Mouse (Mus musculus): ENCODE data around the gene Ccdc122. TPM values are rescaled to one million over a fixed set of nuclear protein-coding genes. Genes with fewer than 3 reads are reported as not detected.
"Not testable (repeated sequence)": the region's sequence is repeated elsewhere in the genome, so short reads cannot be mapped to it uniquely, and the experiment has no call there.

Ccdc122 gene
- total and polyA plus RNA-seq, 2 experiments from 2014 or later: 1.6 to 2.0 TPM

- no peak for TF ChIP-seq CTCF (IDR thresholded peaks at IDR 0.05)
- Histone ChIP-seq H3K4me3 (ENCODE audit: low read depth, low read length) (no peak overlapping the region), H3K4me1 (ENCODE audit: insufficient read depth, low read length) (no peaks in the 10 kb centered on the region), H3K27me3 (ENCODE audit: insufficient read depth, low read length) (no peaks in the 10 kb centered on the region), H3K9me3 (ENCODE audit: low read length) (no peaks in the 10 kb centered on the region), H3K27ac (ENCODE audit: low read depth, low read length) (no peak overlapping the region), H3K4me2 (ENCODE audit: low read depth, low read length, poor library complexity, severe bottlenecking) (no peak overlapping the region), H3K9ac (replicated peaks; ENCODE audit: low read length, poor library complexity, severe bottlenecking) (no peak overlapping the region), H3K36me3 (ENCODE audit: insufficient read depth, low read length) (no peaks in the 10 kb centered on the region)
- ATAC-seq (ENCODE audit: low FRiP score) (no peak), DNase-seq (ENCODE audit: low spot score) (no peak)
- 94% methylated on average over 5 of the region's 5 CpGs for WGBS
Measured at GRCm38 (mm10) chr14:77081248-77081647, 44.7 kb downstream of the Ccdc122 start.

- Histone ChIP-seq H3K4me3 (ENCODE audit: low read depth, low read length) (no peak overlapping the region), H3K27me3 (ENCODE audit: insufficient read depth, low read length) (no peaks in the 10 kb centered on the region), H3K27ac (ENCODE audit: low read depth, low read length) (no peak overlapping the region), H3K9ac (replicated peaks; ENCODE audit: low read length, poor library complexity, severe bottlenecking) (no peak overlapping the region), H3K9me3 (ENCODE audit: low read length) (no peaks in the 10 kb centered on the region), H3K4me1 (ENCODE audit: insufficient read depth, low read length) (no peaks in the 10 kb centered on the region), H3K36me3 (ENCODE audit: insufficient read depth, low read length) (no peaks in the 10 kb centered on the region), H3K4me2 (ENCODE audit: low read depth, low read length, poor library complexity, severe bottlenecking) (no peak overlapping the region)
- DNase-seq (ENCODE audit: low spot score): no peak
- no peak for ATAC-seq (ENCODE audit: low FRiP score)
- 72% methylated on average over 2 of the region's 2 CpGs for WGBS
- no peak for TF ChIP-seq CTCF (IDR thresholded peaks at IDR 0.05)
Measured at GRCm38 (mm10) chr14:77100285-77100684, 63.7 kb downstream of the Ccdc122 start.

GRCm38 (mm10) chr14:77110622-77111021 lies 74.0 kb downstream of the Ccdc122 start:
- not testable (repeated sequence) for H3K9ac ChIP-seq (replicated peaks; ENCODE audit: low read length, poor library complexity, severe bottlenecking); H3K4me3 ChIP-seq (ENCODE audit: low read depth, low read length); H3K27me3 ChIP-seq (ENCODE audit: insufficient read depth, low read length); H3K4me2 ChIP-seq (ENCODE audit: low read depth, low read length, poor library complexity, severe bottlenecking); H3K4me1 ChIP-seq (ENCODE audit: insufficient read depth, low read length); H3K27ac ChIP-seq (ENCODE audit: low read depth, low read length); ATAC-seq (ENCODE audit: low FRiP score); H3K36me3 ChIP-seq (ENCODE audit: insufficient read depth, low read length); H3K9me3 ChIP-seq (ENCODE audit: low read length)
- DNase-seq (ENCODE audit: low spot score): peak; percentile 19
- 56% methylated on average over 5 of the region's 5 CpGs for WGBS

GRCm38 (mm10) chr14:77130612-77131011 lies 94.0 kb downstream of the Ccdc122 start:
- Histone ChIP-seq H3K27me3 (ENCODE audit: insufficient read depth, low read length) (no peaks in the 10 kb centered on the region), H3K4me3 (ENCODE audit: low read depth, low read length) (no peak overlapping the region), H3K4me1 (ENCODE audit: insufficient read depth, low read length) (no peaks in the 10 kb centered on the region), H3K9ac (replicated peaks; ENCODE audit: low read length, poor library complexity, severe bottlenecking) (no peak overlapping the region), H3K4me2 (ENCODE audit: low read depth, low read length, poor library complexity, severe bottlenecking) (no peak overlapping the region), H3K27ac (ENCODE audit: low read depth, low read length) (no peak overlapping the region), H3K36me3 (ENCODE audit: insufficient read depth, low read length) (no peaks in the 10 kb centered on the region), H3K9me3 (ENCODE audit: low read length) (no peaks in the 10 kb centered on the region)
- no peak for ATAC-seq (ENCODE audit: low FRiP score)
- 93% methylated on average over 5 of the region's 5 CpGs for WGBS
- no peak for TF ChIP-seq CTCF (IDR thresholded peaks at IDR 0.05)
- DNase-seq (ENCODE audit: low spot score): no peak

GRCm38 (mm10) chr14:77136936-77137335 lies 100.4 kb downstream of the Ccdc122 start:
- no peaks in the 10 kb centered on the region for H3K9me3 ChIP-seq (ENCODE audit: low read length)
- WGBS: 44% methylated on average over 6 of the region's 6 CpGs

GRCm38 (mm10) chr14:77141324-77142282 lies 105.0 kb downstream of the Ccdc122 start:
- Histone ChIP-seq H3K9ac (replicated peaks; ENCODE audit: low read length, poor library complexity, severe bottlenecking) (no peak overlapping the region), H3K4me1 (ENCODE audit: insufficient read depth, low read length) (no peaks in the 10 kb centered on the region), H3K4me2 (ENCODE audit: low read depth, low read length, poor library complexity, severe bottlenecking) (no peak overlapping the region), H3K27me3 (ENCODE audit: insufficient read depth, low read length) (no peaks in the 10 kb centered on the region), H3K36me3 (ENCODE audit: insufficient read depth, low read length) (no peaks in the 10 kb centered on the region), H3K27ac (ENCODE audit: low read depth, low read length) (no peak overlapping the region), H3K9me3 (ENCODE audit: low read length) (no peaks in the 10 kb centered on the region), H3K4me3 (ENCODE audit: low read depth, low read length) (no peak overlapping the region)
- WGBS: 25% methylated on average over 17 of the region's 17 CpGs
- ATAC-seq (ENCODE audit: low FRiP score) (peak; percentile 75), DNase-seq (ENCODE audit: low spot score) (peak; percentile 95)
- peak; percentile 88 for TF ChIP-seq CTCF (IDR thresholded peaks at IDR 0.05)

More at GRCm38 (mm10) chr14:77136936-77137335, 100.4 kb downstream of the Ccdc122 start:
- Histone ChIP-seq H3K4me2 (ENCODE audit: low read depth, low read length, poor library complexity, severe bottlenecking) (no peak overlapping the region), H3K9ac (replicated peaks; ENCODE audit: low read length, poor library complexity, severe bottlenecking) (no peak overlapping the region), H3K4me3 (ENCODE audit: low read depth, low read length) (no peak overlapping the region), H3K4me1 (ENCODE audit: insufficient read depth, low read length) (no peaks in the 10 kb centered on the region), H3K36me3 (ENCODE audit: insufficient read depth, low read length) (no peaks in the 10 kb centered on the region), H3K27me3 (ENCODE audit: insufficient read depth, low read length) (no peaks in the 10 kb centered on the region), H3K27ac (ENCODE audit: low read depth, low read length) (no peak overlapping the region)
- TF ChIP-seq CTCF (IDR thresholded peaks at IDR 0.05): no peak
- ATAC-seq (ENCODE audit: low FRiP score) (no peak), DNase-seq (ENCODE audit: low spot score) (no peak)
